7 mouse cellular contexts compared by ENCODE assay signal in genomic region chr2:28688431-28688830, GRCm38 (mm10). TPM values are rescaled to one million over a fixed set of nuclear protein-coding genes. Genes with fewer than 3 reads are reported as not detected.
DNase-seq lines count a peak whose midpoint lies in the region; ATAC-seq and TF ChIP-seq lines count a peak whose summit lies in the region.

No protein-coding gene starts in this region.

- H3K27me3 ChIP-seq in CH12.LX (replicated peaks) = no peaks in the 10 kb centered on the region
- no peaks in the 10 kb centered on the region for H3K27me3 ChIP-seq in hindbrain, postnatal 0 days (ENCODE audit: insufficient read depth, low read length)
- no peaks in the 10 kb centered on the region for H3K27me3 ChIP-seq in stomach, postnatal 0 days (ENCODE audit: control insufficient read depth, insufficient read depth, low read length)

- H3K9ac ChIP-seq in CH12.LX (ENCODE audit: insufficient read depth, low read depth) = no peak overlapping the region
- H3K9ac ChIP-seq in hindbrain, postnatal 0 days (replicated peaks; ENCODE audit: low read length) = no peak overlapping the region
- H3K9ac ChIP-seq in stomach, postnatal 0 days (ENCODE audit: low read length) = no peak overlapping the region

- peaks cover 0 to 3% of the 10 kb centered on the region in 2 experiments; a peak in 1 of 4 replicates for H3K4me1 ChIP-seq in CH12.LX (ENCODE audit: control insufficient read depth in 1 of 2, insufficient read depth in 2 of 2)
- no peaks in the 10 kb centered on the region for H3K4me1 ChIP-seq in hindbrain, postnatal 0 days (ENCODE audit: insufficient read depth, low read length)
- no peaks in the 10 kb centered on the region for H3K4me1 ChIP-seq in stomach, postnatal 0 days (replicated peaks; ENCODE audit: control insufficient read depth, insufficient read depth)

- no peak for ATAC-seq in hindbrain, postnatal 0 days
- ATAC-seq in stomach, postnatal 0 days (ENCODE audit: low FRiP score, low TSS enrichment) = no peak

- H3K4me3 ChIP-seq in CH12.LX (replicated peaks in 1 of 3; ENCODE audit: low read depth in 2 of 3, low read length in 2 of 3, poor library complexity in 1 of 3) = no peak overlapping the region
- no peak overlapping the region for H3K4me3 ChIP-seq in hindbrain, postnatal 0 days (ENCODE audit: low read length)
- no peak overlapping the region for H3K4me3 ChIP-seq in stomach, postnatal 0 days (ENCODE audit: low read depth, low read length)

- 36% methylated on average over 3 of the region's 3 CpGs for WGBS in hindbrain, postnatal 0 days
- 44% methylated on average over 3 of the region's 3 CpGs for WGBS in stomach, postnatal 0 days

- no peak for TF ChIP-seq EP300 in CH12.LX (IDR thresholded peaks at IDR 0.05; ENCODE audit: low read length)
- TF ChIP-seq EP300 in stomach, postnatal 0 days (optimal IDR thresholded peaks at IDR 0.05) = no peak

- no peak for TF ChIP-seq POLR2A in CH12.LX (IDR thresholded peaks at IDR 0.05; ENCODE audit: low read depth, low read length)

- TF ChIP-seq RAD21 in CH12.LX (IDR thresholded peaks at IDR 0.05; ENCODE audit: low read depth, low read length) = peak; percentile 85

- H3K36me3 ChIP-seq in CH12.LX (replicated peaks in 1 of 2; ENCODE audit: control insufficient read depth in 1 of 2, insufficient read depth in 1 of 2, low read length in 1 of 2) = peaks cover 39 to 92% of the 10 kb centered on the region in 2 experiments
- H3K36me3 ChIP-seq in hindbrain, postnatal 0 days (ENCODE audit: insufficient read depth, low read length) = peaks cover 39% of the 10 kb centered on the region
- peaks cover 11% of the 10 kb centered on the region; the same call in 1 of the 2 replicates for H3K36me3 ChIP-seq in stomach, postnatal 0 days (ENCODE audit: control insufficient read depth, insufficient read depth, low read length)

- peak; percentile 42 for DNase-seq in kidney, postnatal 14 days
- no peak for DNase-seq in kidney, adult 18-20 months
- DNase-seq in CH12.LX (ENCODE audit: extremely low read depth) (peak; percentile 61), R1 (ENCODE audit: low read depth, low spot score) (peak; percentile 32)
- DNase-seq in hindbrain, postnatal 0 days (ENCODE audit: low spot score) = peak; percentile 76
- DNase-seq in stomach, postnatal 0 days (ENCODE audit: low spot score) = peak; percentile 44
- no peak for DNase-seq in gastrocnemius, postnatal 10 days

- TF ChIP-seq CTCF in CH12.LX (conservative IDR thresholded peaks at IDR 0.05 in 1 of 2, IDR thresholded peaks at IDR 0.05 in 1 of 2; ENCODE audit: low read depth in 2 of 2, low read length in 2 of 2) = peak; percentile 85 to 87
- TF ChIP-seq CTCF in hindbrain, postnatal 0 days (IDR thresholded peaks at IDR 0.05; ENCODE audit: low read depth) = peak; percentile 90
- peak; percentile 80 for TF ChIP-seq CTCF in stomach, postnatal 0 days (IDR thresholded peaks at IDR 0.05; ENCODE audit: low read depth)

- H3K27ac ChIP-seq in CH12.LX (ENCODE audit: insufficient read depth, low read depth) = no peak overlapping the region
- no peak overlapping the region for H3K27ac ChIP-seq in hindbrain, postnatal 0 days
- no peak overlapping the region for H3K27ac ChIP-seq in stomach, postnatal 0 days (replicated peaks)

- in situ Hi-C loops in CH12.LX (cut with MboI; ENCODE audit: low pct_ligation_motif_present, low pct_unique_long_range_greater_than_20kb, low sequenced_read_pairs) = no loop called here

- dilution Hi-C loops in CH12.LX (cut with MboI; ENCODE audit: extremely low pct_ligation_motif_present, extremely low pct_unique_long_range_greater_than_20kb, low sequenced_read_pairs) = no loop called here

- no peak overlapping the region for H3K4me2 ChIP-seq in CH12.LX (ENCODE audit: insufficient read depth, low read depth, poor library complexity, severe bottlenecking)
- H3K4me2 ChIP-seq in hindbrain, postnatal 0 days (ENCODE audit: low read depth, low read length) = no peak overlapping the region
- no peak overlapping the region for H3K4me2 ChIP-seq in stomach, postnatal 0 days (replicated peaks; ENCODE audit: low read depth)

- H3K79me2 ChIP-seq in CH12.LX (replicated peaks; ENCODE audit: control insufficient read depth, extremely low read depth, insufficient read depth, poor library complexity, severe bottlenecking) = no peaks in the 10 kb centered on the region

- no peaks in the 10 kb centered on the region for H3K9me3 ChIP-seq in CH12.LX (replicated peaks; ENCODE audit: low read length)
- H3K9me3 ChIP-seq in hindbrain, postnatal 0 days (ENCODE audit: low read length) = no peaks in the 10 kb centered on the region
- H3K9me3 ChIP-seq in stomach, postnatal 0 days (ENCODE audit: control insufficient read depth, low read length) = no peaks in the 10 kb centered on the region

TF ChIP-seq in CH12.LX, 34 proteins besides CTCF, POLR2A, EP300 and RAD21:
- TF ChIP-seq IRF4 (IDR thresholded peaks at IDR 0.05; ENCODE audit: low read depth, low read length) (no peak), ZC3H11A (IDR thresholded peaks at IDR 0.05; ENCODE audit: low read depth, low read length) (peak; percentile 31; the same call in 1 of the 2 replicates), TBP (conservative IDR thresholded peaks at IDR 0.05; ENCODE audit: low read depth, low read length) (0 out of 2 replicates have a peak, but pooled peaks have one; percentile 38), SMC3 (IDR thresholded peaks at IDR 0.05; ENCODE audit: low read depth, low read length) (peak; percentile 90), MYC (IDR thresholded peaks at IDR 0.05; ENCODE audit: low read depth, low read length) (peak; percentile 37; the same call in 1 of the 2 replicates)

RNA-seq across cellular contexts. Expression of gene Spaca9, which starts 11.1 kb away (rescaled TPM):
- total RNA-seq in CH12.LX (2012; rRNA removed) = 6.0 and 13.1 TPM in 2 replicates
- 8.0 and 9.2 TPM in 2 replicates for total RNA-seq in CH12.LX (2014; rRNA removed)
- polyA plus RNA-seq in CH12.LX (2012; ENCODE audit: insufficient read length, low read depth) = 7.4 and 9.8 TPM in 2 replicates
- 0.89 TPM in 1 of 2 replicates, not detected in the other for total RNA-seq in hindbrain, postnatal 0 days (2014; rRNA removed)
- polyA plus RNA-seq in hindbrain, postnatal 0 days (2015; fragmentation: Nextera tagmentation; extraction: Ambion mirVana) = 2.9 and 3.7 TPM in 2 replicates
- 0.57 and 0.69 TPM in 2 replicates for polyA plus RNA-seq in stomach, postnatal 0 days (2015; fragmentation: Nextera tagmentation; extraction: Ambion mirVana)
- total RNA-seq in gastrocnemius, postnatal 10 days (2021) = not detected

RNA-seq across cellular contexts. Expression of gene Ak8, which starts 11.5 kb away (rescaled TPM):
- total RNA-seq in CH12.LX (2012; rRNA removed) = 0.55 and 0.84 TPM in 2 replicates
- total RNA-seq in CH12.LX (2014; rRNA removed) = 0.58 and 1.1 TPM in 2 replicates
- 4.9 and 5.3 TPM in 2 replicates for polyA plus RNA-seq in CH12.LX (2012; ENCODE audit: insufficient read length, low read depth)
- total RNA-seq in hindbrain, postnatal 0 days (2014; rRNA removed) = 0.58 and 1.6 TPM in 2 replicates
- 3.3 and 3.5 TPM in 2 replicates for polyA plus RNA-seq in hindbrain, postnatal 0 days (2015; fragmentation: Nextera tagmentation; extraction: Ambion mirVana)
- 0.29 and 0.40 TPM in 2 replicates for polyA plus RNA-seq in stomach, postnatal 0 days (2015; fragmentation: Nextera tagmentation; extraction: Ambion mirVana)
- not detected for total RNA-seq in gastrocnemius, postnatal 10 days (2021)

RNA-seq across cellular contexts. Expression of gene Tsc1, which starts 47.4 kb away (rescaled TPM):
- total RNA-seq in CH12.LX (2012; rRNA removed) = 8.7 and 9.5 TPM in 2 replicates
- total RNA-seq in CH12.LX (2014; rRNA removed) = 7.6 and 8.1 TPM in 2 replicates
- polyA plus RNA-seq in CH12.LX (2012; ENCODE audit: insufficient read length, low read depth) = 12.2 and 13.4 TPM in 2 replicates
- total RNA-seq in hindbrain, postnatal 0 days (2014; rRNA removed) = 33.9 and 42.3 TPM in 2 replicates
- polyA plus RNA-seq in hindbrain, postnatal 0 days (2015; fragmentation: Nextera tagmentation; extraction: Ambion mirVana) = 20.0 and 22.7 TPM in 2 replicates
- 4.9 and 5.1 TPM in 2 replicates for polyA plus RNA-seq in stomach, postnatal 0 days (2015; fragmentation: Nextera tagmentation; extraction: Ambion mirVana)
- total RNA-seq in gastrocnemius, postnatal 10 days (2021) = 10 to 100 TPM; 15.6 to 19.2 TPM

Comparison
In these comparisons a context has a peak if more than half of its experiments do, and no peak if none do; other contexts are left out.
1. DNase-seq: peak in kidney, postnatal 14 days (single experiment), CH12.LX (single experiment), R1 (single experiment), hindbrain, postnatal 0 days (single experiment) and stomach, postnatal 0 days (single experiment); none in kidney, adult 18-20 months (single experiment) and gastrocnemius, postnatal 10 days (single experiment).
2. Peak in every context shown above with its lines, with median percentiles within 50 percentile points of each other: CTCF ChIP-seq.